Mouse (Mus musculus): Measurements from ENCODE around the gene Cnr1. TPM values are rescaled to one million over a fixed set of nuclear protein-coding genes. Genes with fewer than 3 reads are reported as not detected.

The Cnr1 gene
- total and polyA plus RNA-seq, 3 experiments = not detected

GRCm38 (mm10) chr4:33957398-33957797 lies 33.0 kb downstream of the Cnr1 start:
- H3K27ac ChIP-seq (ENCODE audit: control insufficient read depth, low read depth, low read length) = no peak overlapping the region
- no peaks in the 10 kb centered on the region for H3K9me3 ChIP-seq (replicated peaks; ENCODE audit: insufficient read depth, low read length)
- no peaks in the 10 kb centered on the region for H3K27me3 ChIP-seq (ENCODE audit: control insufficient read depth in 1 of 2, insufficient read depth in 2 of 2, low read length in 2 of 2)
- no peaks in the 10 kb centered on the region for H3K79me2 ChIP-seq (ENCODE audit: control insufficient read depth, insufficient read depth, low read length, poor library complexity)
- no peaks in the 10 kb centered on the region; a peak in 2 of 4 replicates for H3K4me1 ChIP-seq (ENCODE audit: control insufficient read depth in 1 of 2, insufficient read depth in 2 of 2, low read length in 2 of 2)
- peak; percentile 58 for DNase-seq (ENCODE audit: low read depth, low spot score)
- no peak overlapping the region for H3K9ac ChIP-seq (ENCODE audit: control insufficient read depth, low read depth, low read length, poor library complexity, severe bottlenecking)
- no peak overlapping the region for H3K4me3 ChIP-seq (ENCODE audit: control insufficient read depth in 1 of 2, insufficient read depth in 1 of 2, low read depth in 2 of 2, low read length in 2 of 2)
- no peaks in the 10 kb centered on the region for H3K36me3 ChIP-seq (ENCODE audit: control insufficient read depth in 1 of 2, insufficient read depth in 2 of 2, low read length in 2 of 2)
- TF ChIP-seq TAL1 (IDR thresholded peaks at IDR 0.05; ENCODE audit: low read length) (no peak), EP300 (IDR thresholded peaks at IDR 0.05; ENCODE audit: low read depth in 1 of 2, low read length in 2 of 2) (peak in 1 of 2 experiments; percentile 28; a peak in 1 of 4 replicates), RCOR1 (IDR thresholded peaks at IDR 0.05; ENCODE audit: low read depth, low read length) (peak; percentile 11; the same call in 1 of the 2 replicates), POLR2AphosphoS5 (IDR thresholded peaks at IDR 0.05; ENCODE audit: borderline replicate concordance, low read depth, low read length) (no peak), RAD21 (IDR thresholded peaks at IDR 0.05; ENCODE audit: low read depth, low read length) (no peak), POLR2AphosphoS2 (IDR thresholded peaks at IDR 0.05; ENCODE audit: low read length) (no peak), GATA1 (IDR thresholded peaks at IDR 0.05; ENCODE audit: low read depth, low read length) (peak; percentile 36; the same call in 1 of the 2 replicates), MAX (IDR thresholded peaks at IDR 0.05; ENCODE audit: low read length) (no peak)

- H3K9me3 ChIP-seq (replicated peaks; ENCODE audit: insufficient read depth, low read length) = no peaks in the 10 kb centered on the region
- no peak overlapping the region for H3K4me3 ChIP-seq (ENCODE audit: control insufficient read depth in 1 of 2, insufficient read depth in 1 of 2, low read depth in 2 of 2, low read length in 2 of 2)
- TF ChIP-seq TBP (IDR thresholded peaks at IDR 0.05; ENCODE audit: low read depth, low read length) (no peak), ZC3H11A (IDR thresholded peaks at IDR 0.05; ENCODE audit: low read depth, low read length) (no peak), RCOR1 (IDR thresholded peaks at IDR 0.05; ENCODE audit: low read depth, low read length) (no peak), SIN3A (IDR thresholded peaks at IDR 0.05; ENCODE audit: low read length) (no peak), HCFC1 (IDR thresholded peaks at IDR 0.05; ENCODE audit: low read depth, low read length) (no peak), GABPA (IDR thresholded peaks at IDR 0.05; ENCODE audit: low read depth, low read length) (no peak), MAX (IDR thresholded peaks at IDR 0.05; ENCODE audit: low read length) (no peak)
- H3K4me1 ChIP-seq (ENCODE audit: control insufficient read depth in 1 of 2, insufficient read depth in 2 of 2, low read length in 2 of 2) = no peaks in the 10 kb centered on the region; a peak in 2 of 4 replicates
- H3K27ac ChIP-seq (ENCODE audit: control insufficient read depth, low read depth, low read length) = no peak overlapping the region
- DNase-seq (ENCODE audit: low read depth, low spot score) = no peak
- no peak overlapping the region for H3K9ac ChIP-seq (ENCODE audit: control insufficient read depth, low read depth, low read length, poor library complexity, severe bottlenecking)
- no peaks in the 10 kb centered on the region for H3K27me3 ChIP-seq (ENCODE audit: control insufficient read depth in 1 of 2, insufficient read depth in 2 of 2, low read length in 2 of 2)
- no peaks in the 10 kb centered on the region for H3K79me2 ChIP-seq (ENCODE audit: control insufficient read depth, insufficient read depth, low read length, poor library complexity)
- no peaks in the 10 kb centered on the region for H3K36me3 ChIP-seq (ENCODE audit: control insufficient read depth in 1 of 2, insufficient read depth in 2 of 2, low read length in 2 of 2)
Observed at GRCm38 (mm10) chr4:33958515-33958914, 34.1 kb downstream of the Cnr1 start.

GRCm38 (mm10) chr4:33959841-33960240 lies 35.4 kb downstream of the Cnr1 start:
- no peak for DNase-seq (ENCODE audit: low read depth, low spot score)
- Histone ChIP-seq H3K79me2 (ENCODE audit: control insufficient read depth, insufficient read depth, low read length, poor library complexity) (no peaks in the 10 kb centered on the region), H3K9me3 (replicated peaks; ENCODE audit: insufficient read depth, low read length) (no peaks in the 10 kb centered on the region), H3K4me3 (ENCODE audit: control insufficient read depth in 1 of 2, insufficient read depth in 1 of 2, low read depth in 2 of 2, low read length in 2 of 2) (no peak overlapping the region), H3K27me3 (ENCODE audit: control insufficient read depth in 1 of 2, insufficient read depth in 2 of 2, low read length in 2 of 2) (no peaks in the 10 kb centered on the region), H3K27ac (ENCODE audit: control insufficient read depth, low read depth, low read length) (no peak overlapping the region), H3K9ac (ENCODE audit: control insufficient read depth, low read depth, low read length, poor library complexity, severe bottlenecking) (no peak overlapping the region), H3K36me3 (ENCODE audit: control insufficient read depth in 1 of 2, insufficient read depth in 2 of 2, low read length in 2 of 2) (no peaks in the 10 kb centered on the region), H3K4me1 (ENCODE audit: control insufficient read depth in 1 of 2, insufficient read depth in 2 of 2, low read length in 2 of 2) (no peaks in the 10 kb centered on the region; a peak in 2 of 4 replicates)
- TF ChIP-seq POLR2A (IDR thresholded peaks at IDR 0.05; ENCODE audit: control insufficient read depth in 1 of 2, insufficient read depth in 1 of 2, low read depth in 1 of 2, low read length in 2 of 2, poor library complexity in 1 of 2) (no peak), ZKSCAN1 (IDR thresholded peaks at IDR 0.05; ENCODE audit: low read depth, low read length) (no peak), MEF2A (IDR thresholded peaks at IDR 0.05; ENCODE audit: extremely low read depth, insufficient replicate concordance, low read depth, low read length, poor library complexity, severe bottlenecking) (no peak), JUND (IDR thresholded peaks at IDR 0.05; ENCODE audit: low read depth, low read length) (no peak), POLR2AphosphoS2 (IDR thresholded peaks at IDR 0.05; ENCODE audit: low read length) (no peak), USF2 (IDR thresholded peaks at IDR 0.05; ENCODE audit: borderline replicate concordance in 1 of 2, insufficient read depth in 1 of 2, low read depth in 1 of 2, low read length in 2 of 2) (no peak), GATA1 (IDR thresholded peaks at IDR 0.05; ENCODE audit: low read depth, low read length) (no peak)
